Mouse (Mus musculus) layer of hippocampus, postnatal 14 days (tissue): ENCODE measurements at regions not wholly inside any gene's neighbourhood (a gene's known extent, or its start where the extent isn't known, plus 50 kb on each side); places are given as distances from the start of the nearest gene placed in this dataset.
A peak's percentile ranks its signal among the peaks of the same experiment; 100 is the strongest.

ENCODE experiments used
- DNase-seq, 2 experiments: peaks; one replicate each; pipeline ENCODE4 v3.0.0; 2021 to 2022; ENCODE audit warnings: low spot score in 2 of 2, mixed read lengths in 1 of 2

- DNase-seq: no peak
Measured at GRCm38 (mm10) chr15:49043035-49043434, 4841.7 kb upstream of the Gm7489 start.

GRCm38 (mm10) chr15:49065069-49065468 is 4819.6 kb upstream of the Gm7489 start:
- no peak for DNase-seq

GRCm38 (mm10) chr15:49065875-49066274 is 4818.8 kb upstream of the Gm7489 start:
- DNase-seq: peak; percentile 14 to 45

- DNase-seq: no peak
Measured at GRCm38 (mm10) chr15:49066367-49066766, 4818.3 kb upstream of the Gm7489 start.
